Mouse (Mus musculus) lung, embryonic 16.5 days (tissue): ENCODE measurements at regions not wholly inside any gene's neighbourhood (a gene's known extent, or its start where the extent isn't known, plus 50 kb on each side); places are given as distances from the start of the nearest gene placed in this dataset.
"Not testable (repeated sequence)": the region's sequence is repeated elsewhere in the genome, so short reads cannot be mapped to it uniquely, and the experiment has no call there.

Experiments used
- ATAC-seq: fragments of 200-750 bp; cut with Nextera tagmentation; 2 replicates; pipeline ENCODE4 v1.8.0; 2017; ENCODE audit warnings: low read depth, mild to moderate bottlenecking, moderate library complexity
- H3K27ac ChIP-seq: fragments of 300-500 bp; sonication (generic); 2 replicates; pipeline ENCODE4 v1.5.1; 2014; ENCODE audit warnings: mild to moderate bottlenecking, control low read depth, low read length
- H3K27me3 ChIP-seq: fragments of 300-500 bp; sonication (generic); 2 replicates; pipeline ENCODE4 v1.6.1; 2014; ENCODE audit warnings: low read depth, low read length, mixed read lengths; ENCODE audit not compliant: control insufficient read depth, insufficient read depth
- H3K36me3 ChIP-seq: fragments of 300-500 bp; sonication (generic); 2 replicates; pipeline ENCODE4 v1.6.1; 2014; ENCODE audit warnings: low read length; ENCODE audit not compliant: control insufficient read depth, insufficient read depth
- H3K4me1 ChIP-seq: fragments of 300-500 bp; sonication (generic); replicated peaks from 2 replicates; pipeline ENCODE4 v1.6.1; 2014; ENCODE audit warnings: low read length, mixed read lengths; ENCODE audit not compliant: control insufficient read depth, insufficient read depth
- H3K4me2 ChIP-seq: fragments of 300-500 bp; sonication (generic); 2 replicates; pipeline ENCODE4 v1.6.1; 2014; ENCODE audit warnings: low read depth, low read length, control low read depth
- H3K4me3 ChIP-seq: fragments of 300-500 bp; sonication (generic); 2 replicates; pipeline ENCODE4 v1.5.1; 2014; ENCODE audit warnings: mild to moderate bottlenecking, low read length, control low read depth
- H3K9ac ChIP-seq: fragments of 300-500 bp; sonication (generic); 2 replicates; pipeline ENCODE4 v1.6.1; 2014; ENCODE audit warnings: low read length, control low read depth
- H3K9me3 ChIP-seq: fragments of 300-500 bp; sonication (generic); 2 replicates; pipeline ENCODE4 v1.6.1; 2016; ENCODE audit warnings: low read length; ENCODE audit not compliant: control insufficient read depth
- WGBS: fragments of 180-500 bp; shearing (Covaris S2); extraction: QIAGEN DNeasy Blood & Tissue Kit; methylation state at CpG from one replicate; pipeline ENCODE4 v1.1.7; 2014; 5-methylcytosine and 5-hydroxymethylcytosine counted together

GRCm38 (mm10) chr14:19327321-19327720 lies 91.4 kb downstream of the Gm21738 start:
- H3K4me3 ChIP-seq, result no peak overlapping the region

GRCm38 (mm10) chr14:19311614-19312013 lies 107.1 kb downstream of the Gm21738 start:
- no peaks in the 10 kb centered on the region for H3K36me3 ChIP-seq
- H3K4me1 ChIP-seq, result no peaks in the 10 kb centered on the region
- no peak overlapping the region for H3K9ac ChIP-seq
- H3K27me3 ChIP-seq, result no peaks in the 10 kb centered on the region
- H3K27ac ChIP-seq, result no peak overlapping the region
- no peak overlapping the region for H3K4me3 ChIP-seq
- H3K4me2 ChIP-seq, result no peak overlapping the region
- 64% methylated on average over 21 of the region's 21 CpGs for WGBS
- no peak for ATAC-seq
- H3K9me3 ChIP-seq, result peaks cover 3% of the 10 kb centered on the region; the same call in 1 of the 2 replicates

More at GRCm38 (mm10) chr14:19327321-19327720, 91.4 kb downstream of the Gm21738 start:
- no peaks in the 10 kb centered on the region for H3K4me1 ChIP-seq
- ATAC-seq, result no peak
- H3K36me3 ChIP-seq, result no peaks in the 10 kb centered on the region
- no peak overlapping the region for H3K9ac ChIP-seq
- no peaks in the 10 kb centered on the region for H3K27me3 ChIP-seq
- H3K9me3 ChIP-seq, result no peaks in the 10 kb centered on the region
- 82% methylated on average over 6 of the region's 6 CpGs for WGBS
- H3K27ac ChIP-seq, result no peak overlapping the region
- no peak overlapping the region for H3K4me2 ChIP-seq

GRCm38 (mm10) chr14:19302859-19303258 lies 115.9 kb downstream of the Gm21738 start:
- not testable (repeated sequence) for H3K4me3 ChIP-seq, H3K4me2 ChIP-seq, H3K9me3 ChIP-seq, H3K9ac ChIP-seq, ATAC-seq, H3K36me3 ChIP-seq, H3K4me1 ChIP-seq, H3K27ac ChIP-seq, H3K27me3 ChIP-seq
- 49% methylated on average over 4 of the region's 4 CpGs for WGBS

DNA sequence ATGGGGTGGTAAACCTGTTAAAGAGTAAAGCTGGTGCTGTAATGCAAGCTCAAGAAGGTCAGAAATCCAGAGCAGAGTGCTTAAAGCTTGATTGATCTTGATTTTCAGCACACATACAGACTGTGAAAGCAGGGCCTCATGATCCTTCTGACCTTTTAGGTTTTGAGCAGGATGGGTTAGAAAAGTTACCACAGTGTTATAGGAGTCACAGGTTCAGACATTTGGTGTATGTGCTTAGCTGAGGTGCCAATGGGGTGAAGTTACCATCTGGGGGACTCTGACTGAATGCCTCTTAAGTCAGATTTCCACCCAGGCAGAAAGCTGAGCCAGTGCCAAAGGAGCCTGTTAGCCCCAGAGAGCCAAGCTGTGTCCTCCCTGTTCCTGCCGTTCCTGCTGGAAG lies 139.6 kb downstream of the Gm21738 start:
- Histone ChIP-seq H3K4me2 (no peak overlapping the region), H3K27me3 (no peaks in the 10 kb centered on the region), H3K36me3 (no peaks in the 10 kb centered on the region), H3K27ac (no peak overlapping the region), H3K9ac (no peak overlapping the region), H3K4me1 (no peaks in the 10 kb centered on the region), H3K4me3 (no peak overlapping the region), H3K9me3 (no peaks in the 10 kb centered on the region; the same call in 1 of the 2 replicates)
- 68% methylated on average over 1 of the region's 1 CpGs for WGBS
- ATAC-seq, result no peak

DNA sequence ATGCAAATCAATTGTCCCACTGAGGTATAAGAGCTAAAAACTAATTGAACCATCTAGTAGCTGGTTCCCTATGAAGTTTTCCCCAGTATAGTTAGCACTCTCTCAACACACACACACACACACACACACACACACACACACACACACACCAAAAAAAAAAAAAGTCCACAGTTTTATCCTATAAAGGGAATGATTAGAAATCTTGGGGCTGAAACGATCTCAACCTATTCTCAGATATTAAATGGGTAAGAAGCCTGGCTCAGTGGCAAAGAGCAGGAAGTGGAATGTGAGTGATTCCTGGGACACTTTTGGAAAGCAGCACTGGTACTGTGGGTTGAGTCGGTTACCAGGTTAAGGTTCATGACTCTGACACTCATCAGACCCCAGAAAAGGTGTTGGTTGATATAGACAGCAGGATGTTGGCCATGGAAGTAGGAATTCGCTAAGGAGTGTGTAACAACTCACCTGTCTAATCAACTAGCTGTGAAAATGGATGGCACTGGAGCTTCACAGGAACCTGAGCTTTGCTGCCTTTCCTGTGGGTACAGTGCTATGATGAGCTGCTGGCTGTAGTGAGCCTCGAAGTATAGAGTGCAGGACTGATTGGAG lies 140.8 kb downstream of the Gm21738 start:
- no peak overlapping the region for H3K4me3 ChIP-seq
- H3K9me3 ChIP-seq, result no peaks in the 10 kb centered on the region; the same call in 1 of the 2 replicates
- peak; percentile 87 for ATAC-seq
- H3K9ac ChIP-seq, result no peak overlapping the region
- H3K4me2 ChIP-seq, result no peak overlapping the region
- no peaks in the 10 kb centered on the region for H3K27me3 ChIP-seq
- no peaks in the 10 kb centered on the region for H3K36me3 ChIP-seq
- 52% methylated on average over 4 of the region's 4 CpGs for WGBS
- no peaks in the 10 kb centered on the region for H3K4me1 ChIP-seq
- no peak overlapping the region for H3K27ac ChIP-seq
